Mouse (Mus musculus): Measurements from ENCODE around the gene Actl6a. TPM values are rescaled to one million over a fixed set of nuclear protein-coding genes. Genes with fewer than 3 reads are reported as not detected.
"Not testable (repeated sequence)": the region's sequence is repeated elsewhere in the genome, so short reads cannot be mapped to it uniquely, and the experiment has no call there.

Gene Actl6a
- 102 TPM in 2 replicates for polyA plus RNA-seq (2015; fragmentation: Nextera tagmentation; extraction: Ambion mirVana)

DNA sequence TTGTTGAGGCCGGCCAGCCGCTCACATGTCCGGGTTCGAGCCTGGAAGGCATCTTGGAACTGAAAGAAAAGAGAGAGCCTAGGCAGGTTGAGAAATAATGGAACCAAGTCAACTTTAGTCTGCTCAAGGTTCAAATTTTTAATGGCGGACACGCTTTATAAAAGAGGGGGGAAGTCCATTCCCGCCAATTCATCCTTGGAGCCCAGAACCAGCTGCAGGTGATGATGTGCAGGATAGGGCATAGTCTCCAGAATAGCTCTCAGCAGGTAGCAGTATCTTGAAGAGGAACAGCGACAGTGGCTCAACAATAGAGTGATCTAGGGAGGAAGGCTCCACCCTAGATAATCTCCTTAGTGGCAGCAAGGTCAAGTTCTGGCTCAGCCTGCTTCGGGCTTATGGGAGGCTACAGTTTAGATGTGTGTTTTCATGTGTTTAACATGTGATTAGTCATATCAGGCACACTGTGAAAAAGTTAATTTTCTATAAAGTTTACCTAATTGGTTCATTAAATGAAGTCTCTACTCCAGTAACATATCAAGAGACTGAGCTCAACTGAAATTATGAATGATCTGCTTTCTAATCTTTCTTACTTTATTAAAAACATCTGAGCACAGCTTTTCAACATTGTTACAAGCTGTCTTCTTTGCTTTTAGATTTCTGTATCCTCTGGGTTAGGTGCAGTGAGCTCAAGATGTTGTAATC lies at the start of gene Actl6a:
Gene Actl6a (plus strand): TSS at position 652 of the 702 bp plus-strand sequence.
- not testable (repeated sequence) for ATAC-seq (ENCODE audit: extremely low read depth, insufficient number of reproducible peaks, low FRiP score, low TSS enrichment)

DNA sequence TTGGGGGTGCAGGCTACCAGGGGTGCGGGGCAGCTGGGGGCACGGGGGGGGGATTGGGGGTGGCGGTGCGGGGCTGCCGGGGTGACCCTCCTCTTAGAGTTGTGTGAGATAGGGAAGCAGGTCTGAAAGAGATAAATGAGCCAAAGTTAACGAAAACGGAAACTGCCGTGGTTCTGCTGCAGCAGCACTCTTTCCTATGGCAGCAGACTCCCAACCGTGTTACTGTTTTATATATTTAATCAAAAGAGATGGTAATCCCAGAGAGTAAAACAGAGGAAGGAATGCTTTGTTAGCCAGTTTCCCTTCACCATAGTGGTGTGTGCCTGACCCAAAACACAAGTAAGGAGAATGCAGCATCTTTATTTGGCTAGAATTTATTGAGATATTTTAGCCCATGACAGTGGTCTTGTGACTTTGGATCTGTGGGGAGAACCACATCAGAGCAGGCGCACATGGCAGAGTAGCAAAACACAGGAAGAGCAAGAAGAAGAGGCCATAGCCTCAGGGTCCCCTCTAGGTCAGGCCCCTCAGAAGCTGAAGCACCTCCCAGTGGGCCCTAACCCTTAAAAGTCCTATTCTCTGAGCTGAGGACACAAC lies 49.6 kb upstream of the Actl6a start:
- Histone ChIP-seq H3K36me3 (no peaks in the 10 kb centered on the region), H3K27me3 (replicated peaks) (no peaks in the 10 kb centered on the region), H3K4me3 (no peak overlapping the region), H3K9ac (no peak overlapping the region), H3K4me1 (peaks cover 15% of the 10 kb centered on the region), H3K9me3 (no peaks in the 10 kb centered on the region; the same call in 1 of the 2 replicates), H3K27ac (replicated peaks) (no peak overlapping the region), H3K4me2 (no peak overlapping the region)
- no peak for ATAC-seq (ENCODE audit: extremely low read depth, insufficient number of reproducible peaks, low FRiP score, low TSS enrichment)
- 56% methylated on average over 10 of the region's 10 CpGs for WGBS

More for the DNA sequence above, at the start of gene Actl6a:
- not testable (repeated sequence) for H3K4me3 ChIP-seq; H3K36me3 ChIP-seq; H3K27ac ChIP-seq (replicated peaks); H3K27me3 ChIP-seq (replicated peaks); H3K9ac ChIP-seq; H3K4me2 ChIP-seq; H3K9me3 ChIP-seq
- peaks cover 14% of the 10 kb centered on the region for H3K4me1 ChIP-seq
- 71% methylated on average over 9 of the region's 9 CpGs for WGBS

DNA sequence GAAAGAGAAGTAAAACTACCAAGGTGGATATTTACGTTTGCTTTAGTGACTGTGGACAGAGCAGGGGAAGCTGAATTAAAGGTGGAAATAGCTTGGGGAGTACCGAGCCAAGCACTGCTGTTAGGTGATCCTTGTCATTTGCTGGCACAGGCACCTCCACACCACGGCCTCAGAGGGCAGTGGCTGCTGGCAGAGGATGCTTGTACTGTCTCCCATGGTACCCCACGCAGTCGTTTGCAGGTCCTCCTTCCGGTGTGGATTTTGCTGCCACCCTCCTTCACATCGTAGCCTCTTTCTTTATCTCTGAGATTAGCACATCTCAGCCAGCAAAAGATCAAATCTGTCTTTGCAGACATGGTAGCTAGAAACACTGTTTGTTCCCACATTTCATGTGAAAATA lies 47.7 kb upstream of the Actl6a start:
- Histone ChIP-seq H3K4me2 (peak overlapping the region; percentile 65), H3K9me3 (no peaks in the 10 kb centered on the region), H3K36me3 (no peaks in the 10 kb centered on the region), H3K4me1 (peaks cover 15% of the 10 kb centered on the region), H3K9ac (peak overlapping the region; percentile 69), H3K4me3 (peak overlapping the region; percentile 47), H3K27me3 (replicated peaks) (no peaks in the 10 kb centered on the region), H3K27ac (replicated peaks) (peak overlapping the region; percentile 25; the same call in 1 of the 2 replicates)
- ATAC-seq (ENCODE audit: extremely low read depth, insufficient number of reproducible peaks, low FRiP score, low TSS enrichment): no peak
- 40% methylated on average over 7 of the region's 7 CpGs for WGBS

DNA sequence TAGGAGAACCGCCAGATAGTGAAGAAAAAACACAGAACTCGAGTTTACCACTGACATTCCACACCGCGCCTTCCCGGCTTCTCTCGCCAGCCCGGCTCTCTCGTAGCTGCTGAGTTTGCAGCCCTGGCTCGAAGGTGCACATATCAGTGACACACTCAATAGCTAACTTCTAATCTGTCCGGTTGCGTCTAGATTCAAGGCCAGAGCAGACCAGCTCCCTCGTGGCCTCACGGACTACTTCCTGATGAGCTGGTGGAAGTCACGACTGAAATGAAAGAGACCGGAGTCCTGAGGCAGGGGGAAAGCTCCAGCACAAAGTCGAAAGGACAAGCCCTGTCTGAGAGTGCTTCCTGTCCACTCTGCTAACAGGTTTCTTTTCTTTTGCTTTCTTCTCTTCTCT lies 47.3 kb upstream of the Actl6a start:
- 22% methylated on average over 16 of the region's 16 CpGs for WGBS
- peak overlapping the region; percentile 69 for H3K9ac ChIP-seq
- H3K27ac ChIP-seq (replicated peaks): peak overlapping the region; percentile 25; the same call in 1 of the 2 replicates
- no peak for ATAC-seq (ENCODE audit: extremely low read depth, insufficient number of reproducible peaks, low FRiP score, low TSS enrichment)
- no peaks in the 10 kb centered on the region for H3K9me3 ChIP-seq
- H3K4me2 ChIP-seq: peak overlapping the region; percentile 65
- peak overlapping the region; percentile 47 for H3K4me3 ChIP-seq
- H3K36me3 ChIP-seq: no peaks in the 10 kb centered on the region
- H3K4me1 ChIP-seq: peaks cover 15% of the 10 kb centered on the region
- no peaks in the 10 kb centered on the region for H3K27me3 ChIP-seq (replicated peaks)

DNA sequence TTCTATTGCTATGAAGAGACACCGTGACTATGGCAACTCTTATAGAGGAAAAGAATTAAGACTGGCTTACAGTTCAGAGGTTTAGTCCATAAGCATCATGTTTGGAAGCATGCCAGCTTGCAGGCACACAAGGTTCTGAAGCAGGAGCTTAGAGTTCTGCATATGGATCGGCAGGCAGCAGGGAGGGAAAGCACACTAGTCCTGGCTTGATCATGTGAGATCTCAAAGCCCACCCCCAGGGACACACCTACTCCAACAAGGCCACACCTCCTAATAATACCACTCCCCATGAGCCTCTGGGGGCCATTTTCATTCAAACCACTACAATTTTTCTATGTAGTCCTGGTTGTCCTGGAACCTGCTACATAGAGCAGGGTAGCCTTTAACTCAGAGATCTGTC lies 46.6 kb upstream of the Actl6a start:
- Histone ChIP-seq H3K9ac (no peak overlapping the region), H3K36me3 (no peaks in the 10 kb centered on the region), H3K27me3 (replicated peaks) (no peaks in the 10 kb centered on the region), H3K4me3 (no peak overlapping the region), H3K4me2 (no peak overlapping the region), H3K27ac (replicated peaks) (no peak overlapping the region), H3K4me1 (peaks cover 15% of the 10 kb centered on the region), H3K9me3 (no peaks in the 10 kb centered on the region)
- ATAC-seq (ENCODE audit: extremely low read depth, insufficient number of reproducible peaks, low FRiP score, low TSS enrichment): no peak
- WGBS: 80% methylated on average over 2 of the region's 2 CpGs

DNA sequence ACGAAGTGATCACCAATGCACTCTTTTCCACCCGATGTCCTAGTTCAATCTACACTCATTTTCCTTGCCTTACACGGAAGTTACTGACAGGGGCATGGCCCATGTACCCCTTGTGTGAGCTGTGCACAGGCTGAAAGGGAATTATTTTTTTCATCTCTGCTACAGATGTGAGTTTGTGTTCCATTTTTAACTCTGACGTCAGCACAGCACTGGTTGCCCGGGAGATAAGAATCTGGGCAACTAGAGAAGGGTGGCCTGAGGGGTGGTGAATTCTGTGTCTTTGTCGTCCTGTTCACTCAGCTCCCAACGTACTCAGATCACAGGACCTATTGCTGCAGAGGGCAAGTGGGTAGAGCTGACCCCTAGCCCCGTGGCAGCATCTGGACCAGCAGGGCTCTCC lies 45.8 kb upstream of the Actl6a start:
- H3K27ac ChIP-seq (replicated peaks): no peak overlapping the region
- 47% methylated on average over 8 of the region's 8 CpGs for WGBS
- ATAC-seq (ENCODE audit: extremely low read depth, insufficient number of reproducible peaks, low FRiP score, low TSS enrichment): no peak
- H3K36me3 ChIP-seq: no peaks in the 10 kb centered on the region
- H3K4me3 ChIP-seq: no peak overlapping the region
- H3K4me1 ChIP-seq: peaks cover 15% of the 10 kb centered on the region
- H3K9me3 ChIP-seq: no peaks in the 10 kb centered on the region
- H3K27me3 ChIP-seq (replicated peaks): no peaks in the 10 kb centered on the region
- H3K9ac ChIP-seq: no peak overlapping the region
- no peak overlapping the region for H3K4me2 ChIP-seq

DNA sequence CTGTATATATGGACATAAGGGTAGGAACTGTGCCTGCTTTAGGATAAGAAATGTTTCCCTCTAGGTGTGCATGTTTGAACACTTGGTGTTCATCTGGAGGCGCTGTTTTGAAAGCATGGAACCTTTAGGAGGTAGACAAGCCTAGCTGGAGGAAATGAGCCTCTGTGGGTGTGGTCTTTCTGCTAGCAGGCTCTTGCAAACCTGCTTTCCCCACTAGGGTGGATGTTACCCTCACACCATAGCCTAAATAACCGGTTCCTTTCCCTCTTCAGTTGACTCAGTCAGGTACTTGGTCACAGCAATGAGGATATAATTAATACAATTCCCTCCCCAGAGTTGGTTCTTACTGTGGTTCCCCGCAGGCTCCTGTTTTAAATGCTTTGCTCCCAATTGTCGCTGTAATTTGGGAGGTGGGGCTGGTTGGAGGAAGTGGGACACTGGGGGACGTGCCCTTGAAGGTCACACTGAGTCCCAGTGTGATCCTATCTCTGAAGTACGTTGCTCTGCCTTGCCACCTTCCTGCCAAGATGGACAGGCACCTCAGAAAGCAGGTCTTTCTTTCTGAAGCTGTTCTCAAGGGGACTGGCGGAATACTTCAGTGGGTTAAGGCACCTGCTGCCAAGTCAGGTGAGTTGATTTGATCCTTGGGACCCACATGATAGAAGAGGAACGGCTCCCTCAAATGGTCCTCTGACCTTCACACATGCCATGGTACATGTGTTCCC lies 45.1 kb upstream of the Actl6a start:
- Histone ChIP-seq H3K9ac (no peak overlapping the region), H3K4me2 (no peak overlapping the region), H3K4me1 (peaks cover 15% of the 10 kb centered on the region), H3K27me3 (replicated peaks) (no peaks in the 10 kb centered on the region), H3K36me3 (no peaks in the 10 kb centered on the region), H3K27ac (replicated peaks) (no peak overlapping the region), H3K9me3 (no peaks in the 10 kb centered on the region), H3K4me3 (no peak overlapping the region)
- no peak for ATAC-seq (ENCODE audit: extremely low read depth, insufficient number of reproducible peaks, low FRiP score, low TSS enrichment)
- 54% methylated on average over 8 of the region's 8 CpGs for WGBS

DNA sequence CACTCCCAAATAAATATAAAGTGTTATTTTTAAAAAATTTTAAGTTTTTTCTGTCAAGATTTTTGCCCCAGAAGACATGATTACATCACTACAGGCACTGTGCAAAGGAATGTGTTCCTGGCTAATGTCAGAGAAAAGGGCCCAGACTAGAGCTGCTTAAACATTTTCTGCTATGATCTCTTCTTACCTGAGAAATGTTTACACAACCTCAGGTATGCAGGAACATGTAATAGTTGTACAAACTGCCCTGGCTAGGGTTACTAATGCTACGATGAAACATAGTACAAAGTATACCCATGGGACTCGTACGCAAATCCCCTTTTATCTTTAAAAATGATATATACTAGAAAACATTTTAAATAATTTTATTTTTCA lies 44.6 kb upstream of the Actl6a start:
- ATAC-seq (ENCODE audit: extremely low read depth, insufficient number of reproducible peaks, low FRiP score, low TSS enrichment): no peak
- Histone ChIP-seq H3K4me2 (no peak overlapping the region), H3K27ac (replicated peaks) (no peak overlapping the region), H3K4me1 (peaks cover 15% of the 10 kb centered on the region), H3K9ac (no peak overlapping the region), H3K4me3 (no peak overlapping the region), H3K27me3 (replicated peaks) (no peaks in the 10 kb centered on the region), H3K9me3 (no peaks in the 10 kb centered on the region), H3K36me3 (no peaks in the 10 kb centered on the region)
- 87% methylated on average over 3 of the region's 3 CpGs for WGBS

DNA sequence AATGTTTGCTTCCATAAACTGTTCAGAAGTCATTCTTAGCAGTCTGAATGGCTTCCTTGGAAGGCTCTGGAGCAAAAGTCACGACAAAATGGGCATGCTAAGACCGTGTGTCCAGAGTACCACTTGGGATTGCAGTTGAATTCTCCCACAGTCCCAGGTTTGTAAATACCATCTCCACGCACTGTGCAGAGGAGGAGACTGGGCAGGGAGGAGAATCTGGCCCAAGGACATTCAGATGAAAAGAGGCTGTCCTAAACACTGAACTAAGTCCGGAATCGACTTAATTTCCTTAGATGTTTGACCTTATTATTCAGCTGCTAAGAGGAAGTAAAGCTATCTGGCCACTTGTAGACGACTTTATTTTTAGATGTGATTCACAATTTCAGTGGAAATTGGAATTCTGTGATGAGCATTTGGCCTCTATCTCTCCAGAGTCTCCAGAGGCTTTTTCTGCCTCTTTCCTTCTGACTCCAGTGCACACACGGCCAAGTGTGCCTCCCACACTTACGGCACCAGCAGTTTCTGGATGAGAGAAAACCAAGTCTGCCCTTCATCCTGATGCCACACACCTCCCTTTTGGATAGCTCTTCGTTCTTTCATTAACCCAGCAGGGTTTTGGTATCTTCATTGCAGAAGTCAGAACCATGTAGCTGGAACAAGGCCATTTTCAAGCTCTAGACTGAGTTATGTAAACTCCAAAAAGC lies 37.7 kb upstream of the Actl6a start:
- H3K9me3 ChIP-seq: no peaks in the 10 kb centered on the region
- H3K4me3 ChIP-seq: no peak overlapping the region
- peaks cover 3% of the 10 kb centered on the region; the same call in 1 of the 2 replicates for H3K4me1 ChIP-seq
- no peaks in the 10 kb centered on the region for H3K36me3 ChIP-seq
- no peak overlapping the region for H3K4me2 ChIP-seq
- H3K27ac ChIP-seq (replicated peaks): peak overlapping the region; percentile 33
- H3K27me3 ChIP-seq (replicated peaks): no peaks in the 10 kb centered on the region
- no peak for ATAC-seq (ENCODE audit: extremely low read depth, insufficient number of reproducible peaks, low FRiP score, low TSS enrichment)
- no peak overlapping the region for H3K9ac ChIP-seq
- WGBS: 56% methylated on average over 9 of the region's 9 CpGs

DNA sequence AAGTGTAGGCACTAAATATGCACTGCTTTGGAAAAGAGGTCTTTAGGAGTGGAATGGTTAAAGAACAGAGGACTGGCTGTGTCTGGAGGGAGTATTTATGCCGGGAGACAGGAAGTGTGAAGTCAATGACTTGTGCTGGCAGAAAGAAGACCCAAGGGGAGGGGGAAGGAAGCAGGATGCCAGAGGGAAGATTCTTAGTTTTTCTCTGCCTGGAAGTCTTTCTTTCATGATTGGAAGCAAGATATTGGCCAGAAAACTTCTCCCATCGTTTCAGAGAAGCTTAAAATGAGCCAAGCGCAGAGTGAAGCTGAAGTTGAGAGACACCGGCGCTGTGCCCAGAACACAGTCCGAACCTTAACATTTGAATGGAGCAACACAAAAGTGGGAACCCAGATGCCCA lies 36.9 kb upstream of the Actl6a start:
- 59% methylated on average over 6 of the region's 6 CpGs for WGBS
- H3K27ac ChIP-seq (replicated peaks): peak overlapping the region; percentile 33
- no peak for ATAC-seq (ENCODE audit: extremely low read depth, insufficient number of reproducible peaks, low FRiP score, low TSS enrichment)
- peaks cover 3% of the 10 kb centered on the region; the same call in 1 of the 2 replicates for H3K4me1 ChIP-seq
- 0 out of 2 replicates have a peak overlapping the region, but pooled peaks have one; percentile 21 for H3K4me2 ChIP-seq
- no peak overlapping the region for H3K4me3 ChIP-seq
- H3K27me3 ChIP-seq (replicated peaks): no peaks in the 10 kb centered on the region
- no peaks in the 10 kb centered on the region for H3K9me3 ChIP-seq
- no peaks in the 10 kb centered on the region for H3K36me3 ChIP-seq
- H3K9ac ChIP-seq: no peak overlapping the region

DNA sequence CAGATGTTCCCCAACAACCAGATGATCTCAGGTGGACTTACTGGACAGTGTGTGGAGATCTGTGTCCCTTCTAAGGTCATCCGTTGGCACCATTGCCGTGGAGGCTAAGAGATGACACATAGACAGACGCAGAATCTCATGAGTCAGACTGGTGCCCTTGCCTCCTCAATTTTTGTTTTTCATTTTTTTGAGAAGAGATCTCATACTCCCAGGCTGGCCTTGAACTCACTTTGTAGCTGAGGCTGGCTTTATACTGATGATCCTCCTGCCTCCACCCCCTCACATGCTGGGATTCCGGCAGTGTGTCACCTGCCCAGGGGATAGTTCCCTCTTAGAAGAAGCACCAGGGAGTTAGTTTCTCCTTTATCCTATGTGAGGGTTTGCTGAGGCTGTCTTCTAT lies 35.9 kb upstream of the Actl6a start:
- WGBS: 81% methylated on average over 4 of the region's 4 CpGs
- Histone ChIP-seq H3K9ac (no peak overlapping the region), H3K4me3 (no peak overlapping the region), H3K27ac (replicated peaks) (no peak overlapping the region), H3K4me2 (no peak overlapping the region), H3K36me3 (no peaks in the 10 kb centered on the region), H3K9me3 (no peaks in the 10 kb centered on the region), H3K4me1 (peaks cover 3% of the 10 kb centered on the region; the same call in 1 of the 2 replicates), H3K27me3 (replicated peaks) (no peaks in the 10 kb centered on the region)
- no peak for ATAC-seq (ENCODE audit: extremely low read depth, insufficient number of reproducible peaks, low FRiP score, low TSS enrichment)
